Mouse (Mus musculus): Measurements from ENCODE around the gene Hmox1. TPM values are rescaled to one million over a fixed set of nuclear protein-coding genes. Genes with fewer than 3 reads are reported as not detected.

Gene Hmox1
- total RNA-seq, 2 experiments from 2014 or later = 4.3 to 5.1 TPM

DNA sequence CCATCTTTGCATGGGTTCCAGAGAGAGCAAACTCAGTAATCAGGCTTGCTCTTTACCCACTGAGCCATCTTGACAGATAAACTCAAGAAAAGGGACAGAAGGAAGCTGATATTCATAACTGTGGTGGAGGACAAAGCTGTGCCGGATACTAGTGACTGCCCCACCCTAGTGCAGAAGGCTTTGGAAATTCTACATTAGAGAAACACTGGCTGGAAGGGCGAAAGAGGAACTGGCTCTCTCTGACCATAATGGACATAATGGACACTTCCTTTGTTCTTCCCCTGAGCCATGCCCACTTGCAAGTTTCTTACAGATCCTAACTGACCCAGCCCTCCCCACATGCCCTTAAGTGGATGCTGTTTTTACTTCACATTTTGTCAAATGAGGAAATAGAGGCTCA is 7.4 kb upstream of the Hmox1 start:
- intact Hi-C loops (cut with DNase I) = no loop called here
- no peak for DNase-seq (ENCODE audit: low spot score in 2 of 2)

DNA sequence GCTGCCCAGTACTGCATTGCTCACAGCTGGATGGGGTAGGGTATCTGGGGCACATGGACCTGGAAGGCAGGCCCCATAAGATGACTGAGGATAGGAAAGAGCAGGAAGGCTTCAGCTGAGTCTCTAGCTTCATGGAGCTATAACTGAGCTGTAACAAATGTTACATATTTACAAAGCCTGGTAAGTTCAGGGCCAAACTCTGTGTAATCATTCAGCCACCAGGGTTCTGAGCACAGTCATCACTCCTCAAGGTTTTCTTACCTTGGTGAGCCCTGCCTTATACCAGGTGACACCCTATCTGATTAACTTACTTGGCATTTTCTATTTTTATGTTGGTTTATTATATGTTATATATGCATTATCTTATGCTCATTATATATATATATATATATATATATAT is 6.3 kb upstream of the Hmox1 start:
- intact Hi-C loops (cut with DNase I) = no loop called here
- DNase-seq (ENCODE audit: low spot score in 2 of 2) = no peak

DNA sequence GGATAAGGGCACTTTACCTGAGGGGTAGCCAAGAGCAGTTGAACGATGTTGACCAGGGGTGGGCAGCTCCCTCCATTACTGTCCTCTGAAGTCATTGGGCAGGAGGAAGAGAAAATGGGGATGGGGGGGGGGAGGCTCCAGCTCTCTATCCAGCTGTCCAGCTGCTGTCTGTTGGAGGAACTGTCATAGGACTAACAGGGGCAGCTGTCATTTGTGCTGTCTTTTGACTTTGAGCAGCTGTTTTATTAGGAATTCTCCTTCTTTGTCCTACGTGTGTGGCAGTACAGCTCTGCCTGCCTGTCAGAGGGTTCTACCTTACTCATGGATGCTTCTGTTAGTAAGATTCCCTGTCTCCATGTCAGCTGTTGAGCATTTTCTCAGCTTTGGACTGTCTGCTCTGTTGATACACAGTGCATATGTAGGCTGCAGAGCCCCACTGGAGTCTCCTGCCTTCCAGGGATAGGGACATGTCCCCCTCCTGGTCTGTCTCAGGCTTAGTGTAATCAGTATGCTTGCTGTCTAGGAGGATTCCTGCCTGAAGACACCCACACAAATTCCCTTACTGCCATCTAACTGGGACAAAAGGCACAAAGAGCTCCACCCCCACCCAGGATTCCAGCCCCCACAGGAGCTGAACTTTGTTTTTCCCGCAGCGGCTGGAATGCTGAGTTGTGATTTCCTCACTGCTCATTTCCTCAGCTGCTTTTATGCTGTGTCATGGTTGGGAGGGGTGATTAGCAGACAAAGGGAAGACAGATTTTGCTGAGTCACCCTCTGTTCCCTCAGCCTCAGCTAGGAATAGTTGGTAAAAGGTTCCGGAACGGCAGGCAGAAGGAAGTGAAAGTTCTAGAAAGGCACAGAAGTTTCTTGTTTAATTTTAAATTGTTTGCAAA is 4.2 kb upstream of the Hmox1 start:
- intact Hi-C loops (cut with DNase I) = no loop called here

DNA sequence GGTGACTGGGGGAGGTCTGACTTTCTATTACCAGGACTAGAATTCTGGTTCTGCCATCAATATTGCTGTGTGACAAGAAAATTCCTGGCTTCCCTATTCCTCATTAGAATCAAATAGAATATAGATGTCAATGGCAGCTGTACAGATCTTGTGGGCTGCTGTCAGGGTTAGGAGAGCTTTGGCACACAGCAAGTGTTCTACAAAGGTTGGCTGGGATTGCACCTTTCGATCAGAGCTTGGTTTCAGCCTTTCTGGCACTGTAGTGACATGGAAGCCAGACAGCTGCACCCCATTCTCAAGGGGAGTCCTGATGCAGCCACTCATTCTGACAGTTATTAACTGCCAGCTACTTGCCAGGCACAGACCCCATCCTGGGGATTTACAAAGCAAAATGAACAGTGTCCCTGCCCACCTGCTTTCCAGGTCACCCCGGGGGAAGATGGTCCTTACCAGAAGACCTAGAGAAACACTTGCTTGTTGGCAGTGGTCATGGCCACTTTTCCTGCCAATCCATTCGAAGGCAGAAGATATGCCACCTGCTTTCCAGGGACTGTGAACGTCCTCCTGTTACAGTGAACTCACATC is 2.5 kb upstream of the Hmox1 start:
- DNase-seq (ENCODE audit: low spot score in 2 of 2) = no peak
- intact Hi-C loops (cut with DNase I) = no loop called here

More for the DNA sequence above, 4.2 kb upstream of the Hmox1 start:
- DNase-seq (ENCODE audit: low spot score in 2 of 2) = peak; percentile 76 to 95

DNA sequence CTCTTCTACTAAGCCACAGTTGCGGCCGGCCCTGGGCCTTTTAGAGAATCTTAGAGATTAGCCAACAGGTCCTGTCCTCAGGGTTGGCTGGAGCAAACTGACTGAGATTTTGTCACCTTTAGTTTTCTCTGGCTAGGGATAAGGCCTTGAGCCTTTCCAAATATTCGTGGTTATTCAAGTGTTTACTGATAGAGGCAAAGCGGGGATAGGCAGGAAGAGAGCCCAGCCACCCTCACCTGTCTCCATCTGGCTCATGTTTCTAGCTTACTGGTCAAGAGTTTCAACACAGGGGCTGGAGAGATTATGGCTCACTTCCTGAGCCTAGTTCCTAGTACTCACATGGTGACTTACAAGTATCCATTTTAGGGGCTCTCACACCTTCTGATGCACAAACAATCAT is 9.5 kb downstream of the Hmox1 start:
- intact Hi-C loops (cut with DNase I) = no loop called here

DNA sequence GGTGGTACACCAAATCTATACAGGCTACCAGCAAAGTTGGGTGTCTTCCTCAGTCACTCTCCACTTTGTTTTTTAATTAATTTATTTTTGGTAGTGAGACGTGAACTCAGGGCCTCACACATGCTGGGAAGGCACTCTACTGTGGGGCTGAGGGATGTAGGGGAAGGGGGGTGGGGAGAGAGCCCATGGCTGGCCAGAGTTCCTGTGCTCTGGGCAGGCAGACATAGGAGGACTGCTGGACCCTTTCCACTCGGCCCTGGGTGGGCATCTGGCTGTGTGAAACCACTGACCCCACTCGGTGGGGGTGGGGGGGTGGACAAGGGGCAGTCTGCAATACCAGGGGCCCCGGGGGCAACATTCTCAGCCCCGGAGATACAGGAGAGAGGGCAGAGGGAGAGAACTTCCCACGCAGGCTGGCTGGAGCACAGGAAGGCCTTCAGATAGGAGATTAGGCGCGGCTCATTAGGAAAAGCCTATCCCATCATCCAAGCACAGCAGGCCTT is 10.0 kb downstream of the Hmox1 start:
- DNase-seq (ENCODE audit: low spot score in 2 of 2) = no peak
- intact Hi-C loops (cut with DNase I) = no loop called here

More for the DNA sequence above, 9.5 kb downstream of the Hmox1 start:
- DNase-seq (ENCODE audit: low spot score in 2 of 2) = no peak

DNA sequence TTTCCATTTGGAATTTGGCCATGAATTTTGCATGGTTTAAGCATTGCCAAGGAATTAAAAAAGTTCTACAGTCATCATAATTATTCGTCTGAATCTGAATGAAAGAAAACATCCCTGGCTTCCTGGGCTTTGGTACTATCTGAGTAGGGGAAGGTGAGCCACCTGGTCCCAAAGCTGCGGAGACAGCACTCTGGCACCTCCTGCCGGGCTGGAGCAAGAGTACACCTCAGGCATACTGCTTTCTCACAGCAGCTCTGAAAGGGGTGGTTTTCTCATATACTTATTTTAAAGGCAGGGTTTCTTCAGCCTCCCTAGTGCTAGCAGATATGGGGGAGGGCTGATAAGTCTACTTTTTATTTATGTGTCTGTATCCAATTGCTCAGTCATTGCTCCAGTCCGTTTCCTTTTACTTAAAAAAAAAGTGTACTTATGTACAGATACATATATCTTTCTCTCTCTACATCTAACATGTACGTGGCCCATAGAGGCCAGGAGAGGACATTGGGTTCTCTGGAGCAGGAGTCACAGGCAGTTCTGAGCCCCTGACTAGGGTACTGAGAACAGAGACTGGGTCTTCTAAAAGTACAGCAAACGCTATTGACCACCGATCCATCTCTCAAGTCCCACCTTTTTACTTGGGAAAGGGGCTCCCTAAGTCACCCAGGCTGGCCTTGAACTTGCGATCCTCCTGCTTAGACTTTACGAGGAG is 15.3 kb downstream of the Hmox1 start:
- intact Hi-C loops (cut with DNase I) = loop anchor here (1.0 kb wide), 1 partner anchor 37 kb away; no protein-coding TSS in a partner anchor

DNA sequence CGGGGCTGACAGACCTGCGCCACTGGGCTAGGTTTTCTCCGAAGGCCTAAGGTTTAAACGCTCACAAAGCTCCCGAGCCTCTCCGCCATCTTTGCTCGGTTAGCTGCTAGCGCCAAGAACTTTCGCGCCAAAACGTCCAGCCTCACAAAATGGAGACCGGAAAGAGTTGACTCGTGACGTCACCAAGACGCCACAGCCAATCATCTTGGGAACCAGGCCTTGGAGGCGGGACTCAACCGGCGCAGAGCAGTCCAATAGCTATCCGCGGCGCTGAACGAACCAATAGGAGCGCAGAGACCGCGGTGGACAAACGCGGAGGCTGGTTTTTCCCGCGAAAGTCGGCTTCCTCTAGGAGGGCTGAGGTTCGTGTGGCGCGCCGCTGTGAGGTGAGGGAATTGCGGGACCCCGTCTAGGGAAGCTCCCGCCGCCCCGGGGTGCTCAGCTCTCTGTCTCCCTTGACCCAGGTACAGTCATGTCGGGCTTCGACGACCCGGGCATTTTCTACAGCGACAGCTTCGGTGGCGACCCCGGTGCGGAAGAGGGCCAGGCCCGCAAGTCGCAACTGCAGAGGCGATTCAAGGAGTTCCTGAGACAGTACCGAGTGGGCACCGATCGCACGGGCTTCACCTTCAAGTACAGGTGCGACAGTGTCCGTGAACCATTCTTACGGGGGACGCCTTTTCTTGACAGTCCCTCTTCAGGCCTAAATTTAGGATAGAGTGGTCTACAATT is 16.0 kb downstream of the Hmox1 start, which contains the start of gene Mcm5:
Mcm5 (plus strand) TSS at position 334 of the 732 bp plus-strand sequence.
- intact Hi-C loops (cut with DNase I) = loop anchor here (1.0 kb wide), 1 partner anchor 38 kb away; no protein-coding TSS in a partner anchor
- DNase-seq (ENCODE audit: low spot score in 2 of 2) = peak; percentile 100

More for the DNA sequence above, 15.3 kb downstream of the Hmox1 start:
- DNase-seq (ENCODE audit: low spot score in 2 of 2) = peak; percentile 77 to 80

DNA sequence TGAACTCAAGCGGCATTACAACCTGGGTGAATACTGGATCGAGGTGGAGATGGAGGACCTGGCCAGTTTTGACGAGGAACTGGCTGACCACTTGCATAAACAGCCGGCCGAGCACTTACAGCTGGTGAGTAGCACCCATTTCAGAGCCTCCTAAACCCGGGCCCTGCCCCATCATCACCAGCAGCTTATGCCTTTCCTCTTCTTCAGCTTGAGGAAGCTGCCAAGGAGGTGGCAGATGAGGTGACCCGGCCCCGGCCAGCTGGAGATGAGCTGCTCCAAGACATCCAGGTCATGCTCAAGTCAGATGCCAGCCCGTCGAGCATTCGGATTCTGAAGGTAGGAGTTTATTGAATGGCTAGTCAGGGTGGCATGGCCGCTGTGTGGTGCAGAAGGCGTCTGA is 16.7 kb downstream of the Hmox1 start:
- intact Hi-C loops (cut with DNase I) = no loop called here
- no peak for DNase-seq (ENCODE audit: low spot score in 2 of 2)

DNA sequence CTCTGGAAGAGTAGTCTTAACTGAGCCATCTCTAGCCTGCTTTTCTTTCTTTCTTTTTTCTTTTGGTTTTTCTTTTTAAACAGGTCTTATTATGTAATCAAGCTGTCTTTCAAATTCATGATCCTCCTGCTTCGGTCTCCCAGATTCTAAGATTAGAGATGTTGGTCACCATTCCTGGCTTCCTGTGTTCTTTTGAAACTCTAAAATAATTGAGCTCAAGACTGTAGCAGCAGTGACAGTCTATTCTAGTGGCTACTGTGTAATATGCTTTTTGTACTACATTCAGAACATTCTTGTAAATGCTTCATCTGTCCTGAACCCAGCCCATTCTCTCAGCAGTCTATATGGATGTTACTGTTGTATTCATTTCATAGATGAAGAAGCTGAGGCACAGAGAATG is 25.1 kb downstream of the Hmox1 start:
- intact Hi-C loops (cut with DNase I) = no loop called here

DNA sequence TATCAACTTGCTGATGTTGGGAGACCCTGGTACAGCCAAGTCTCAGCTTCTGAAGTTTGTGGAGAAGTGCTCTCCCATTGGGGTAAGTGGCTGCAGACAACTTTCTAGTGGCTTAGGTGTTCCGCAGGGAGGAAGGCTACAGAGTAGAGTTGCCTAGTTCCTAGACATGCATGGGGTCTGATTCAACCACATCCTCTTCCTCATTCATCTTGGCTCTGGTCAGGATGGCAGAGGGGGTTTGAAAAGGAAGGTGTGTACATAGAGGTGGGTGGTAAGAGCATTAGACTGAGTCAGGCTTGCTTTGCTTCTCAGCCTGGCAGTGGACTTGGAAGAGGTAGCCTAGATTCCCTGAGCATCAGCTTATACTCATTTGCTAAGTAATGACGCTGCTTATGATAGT is 25.9 kb downstream of the Hmox1 start:
- intact Hi-C loops (cut with DNase I) = no loop called here
- no peak for DNase-seq (ENCODE audit: low spot score in 2 of 2)

More for the DNA sequence above, 25.1 kb downstream of the Hmox1 start:
- no peak for DNase-seq (ENCODE audit: low spot score in 2 of 2)

DNA sequence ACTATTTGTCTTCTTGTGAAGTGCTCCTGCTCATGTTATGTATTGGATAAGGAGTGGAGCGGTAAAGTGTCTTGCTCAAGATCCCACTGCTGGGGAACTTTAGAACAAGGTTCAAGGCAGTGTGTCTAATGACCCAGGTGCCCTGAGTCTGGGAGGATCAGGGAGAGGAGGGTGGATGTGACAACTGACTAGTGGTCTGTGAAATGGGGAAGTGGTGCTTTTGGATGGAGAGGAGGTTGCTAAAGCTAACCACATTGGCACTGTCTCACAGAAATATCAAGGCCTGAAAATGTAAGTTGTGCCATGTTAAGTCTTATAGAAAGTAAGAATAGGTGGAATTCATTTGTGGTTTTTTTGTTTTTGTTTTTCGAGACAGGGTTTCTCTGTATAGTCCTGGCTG is 26.3 kb downstream of the Hmox1 start:
- DNase-seq (ENCODE audit: low spot score in 2 of 2) = no peak
- intact Hi-C loops (cut with DNase I) = no loop called here

DNA sequence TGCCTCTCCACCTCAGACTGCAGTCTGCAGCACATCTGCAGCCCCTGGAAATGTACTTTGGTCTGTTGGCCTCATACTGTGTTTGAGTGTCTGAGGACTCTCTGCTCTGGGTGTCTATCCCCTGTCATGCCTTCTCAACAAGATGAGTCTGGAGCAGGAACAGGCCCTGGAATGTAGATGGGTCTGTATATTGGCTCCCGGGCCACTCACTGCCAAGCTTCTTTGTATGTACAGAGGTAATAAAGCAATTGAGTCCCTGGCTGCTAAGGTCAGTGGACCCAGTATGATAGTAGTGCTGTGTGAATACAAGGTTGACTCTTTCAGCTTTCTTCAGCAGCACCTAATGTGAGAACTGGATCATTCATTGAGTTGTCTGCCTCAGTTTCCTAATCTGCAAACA is 34.0 kb downstream of the Hmox1 start:
- DNase-seq (ENCODE audit: low spot score in 2 of 2) = no peak
- intact Hi-C loops (cut with DNase I) = no loop called here

DNA sequence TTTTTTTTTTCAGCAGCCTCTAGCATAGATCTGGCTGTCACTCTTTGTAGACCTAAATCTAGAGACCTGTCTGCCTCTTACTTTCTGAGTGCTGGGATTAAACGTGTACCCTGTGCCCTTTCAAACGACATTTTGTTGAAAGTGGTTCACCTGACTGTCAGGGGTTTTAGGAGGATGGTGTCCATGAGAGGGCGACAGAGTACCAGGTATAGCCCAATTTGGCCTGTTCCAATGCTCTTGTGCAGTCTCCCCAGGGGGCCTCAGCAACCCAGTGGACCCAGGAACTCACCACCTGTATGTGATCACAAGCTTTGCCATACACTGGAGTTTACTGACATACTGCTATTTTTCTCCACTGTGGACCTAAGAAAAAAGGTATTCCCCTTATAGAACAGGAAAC is 39.1 kb downstream of the Hmox1 start:
- peak; percentile 33 to 69 for DNase-seq (ENCODE audit: low spot score in 2 of 2)
- intact Hi-C loops (cut with DNase I) = no loop called here

DNA sequence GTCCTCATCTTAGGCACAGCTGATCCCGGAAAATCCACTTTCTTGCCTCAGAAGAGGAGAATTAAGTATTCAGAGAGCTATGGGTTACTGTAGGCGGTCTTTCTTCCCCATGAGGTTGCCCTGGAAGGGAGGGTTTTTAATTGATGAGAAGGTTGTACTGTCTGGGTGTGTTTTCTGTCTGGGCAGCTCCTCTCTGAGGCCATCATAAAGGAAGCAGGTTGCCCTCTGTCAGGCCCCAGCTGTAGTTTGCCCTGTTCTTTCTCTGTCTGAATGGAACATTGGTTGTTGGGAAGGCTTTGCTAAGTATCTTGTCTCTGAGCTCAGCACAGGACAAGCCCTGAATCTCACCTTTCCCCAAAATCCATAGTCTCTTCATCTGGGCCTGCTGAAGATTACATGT is 40.0 kb downstream of the Hmox1 start:
- DNase-seq (ENCODE audit: low spot score in 2 of 2) = no peak
- intact Hi-C loops (cut with DNase I) = loop anchor here (1.0 kb wide), 1 partner anchor 84 kb away; no protein-coding TSS in a partner anchor

DNA sequence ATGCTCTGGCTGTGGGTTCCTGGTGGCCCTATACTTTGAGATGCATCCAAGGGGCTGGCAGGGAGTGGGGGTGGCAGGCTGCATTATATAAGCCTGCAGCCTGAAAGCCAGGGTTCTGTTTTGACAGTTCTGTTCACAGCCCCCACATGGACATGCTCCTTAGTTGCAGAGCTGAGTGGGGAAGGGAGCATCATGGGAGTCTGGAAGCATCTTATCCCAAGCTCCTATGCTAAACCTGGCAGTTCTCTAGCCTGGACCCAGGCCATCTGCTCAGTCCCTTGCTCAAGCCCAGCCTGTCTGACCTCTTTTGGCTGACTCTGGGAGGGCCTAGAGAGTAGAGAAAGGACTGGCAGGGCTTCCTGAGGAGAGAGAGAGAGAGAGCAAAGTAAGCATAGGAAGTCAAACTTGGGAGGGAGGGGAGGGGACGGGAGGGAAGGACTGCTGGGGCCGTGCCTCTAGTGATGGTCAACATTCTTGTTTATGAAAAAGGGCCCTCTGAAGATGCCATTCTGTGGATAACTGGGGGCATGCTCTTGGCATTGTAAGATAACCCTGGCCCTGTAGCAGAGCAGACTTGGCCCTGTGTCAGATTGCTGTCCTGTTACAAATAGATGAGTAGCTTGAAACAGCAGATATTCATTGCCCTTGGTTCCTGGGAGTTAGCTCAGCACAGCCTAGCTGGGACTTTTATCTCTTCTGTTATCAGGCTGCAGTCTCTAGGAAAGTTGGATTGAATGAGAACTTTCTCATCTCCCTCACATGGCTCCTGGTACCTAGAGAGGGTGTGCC is 41.4 kb downstream of the Hmox1 start:
- intact Hi-C loops (cut with DNase I) = no loop called here
- DNase-seq (ENCODE audit: low spot score in 2 of 2) = peak; percentile 45 to 75

DNA sequence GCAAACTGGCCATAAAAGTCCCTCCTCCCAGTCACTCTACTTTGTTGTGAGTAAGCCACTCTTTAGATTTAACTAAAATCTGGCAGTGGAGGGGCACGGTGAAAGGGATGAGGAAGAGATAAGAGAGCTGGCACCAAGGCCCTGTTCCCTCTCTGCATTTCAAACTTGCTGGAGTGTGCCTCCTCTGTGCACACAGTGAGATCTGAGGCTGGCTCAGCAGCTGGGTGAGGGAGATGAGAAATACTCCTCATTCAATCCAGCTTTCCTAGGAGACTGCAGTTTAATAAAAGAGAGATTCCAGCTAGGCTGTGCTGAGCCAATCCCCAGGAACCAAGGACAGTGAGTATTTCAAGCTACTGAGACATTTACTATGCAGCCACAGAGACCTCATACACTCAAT is 42.3 kb downstream of the Hmox1 start:
- peak in 1 of 2 experiments; percentile 49 for DNase-seq (ENCODE audit: low spot score in 2 of 2)
- intact Hi-C loops (cut with DNase I) = no loop called here

DNA sequence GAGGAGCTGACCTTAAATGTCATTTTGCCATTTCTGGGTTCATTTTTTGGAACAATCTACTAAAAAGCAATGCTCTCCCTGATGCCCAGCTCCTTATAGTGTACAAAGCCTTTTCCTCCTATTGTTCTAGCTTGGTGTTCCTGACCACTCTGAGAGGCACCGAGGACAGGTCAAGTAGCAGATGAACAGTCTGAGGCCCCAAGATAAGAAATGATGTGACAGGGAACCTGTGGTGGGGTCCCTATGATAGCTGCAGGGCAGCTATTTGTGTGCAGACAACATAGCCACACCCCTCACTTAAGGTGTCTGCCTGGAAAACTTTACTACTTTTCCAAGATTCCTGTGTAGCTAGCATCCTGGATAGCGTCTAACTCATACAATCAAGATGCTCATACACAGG is 42.8 kb downstream of the Hmox1 start:
- intact Hi-C loops (cut with DNase I) = no loop called here
- DNase-seq (ENCODE audit: low spot score in 2 of 2) = no peak

Measured in left cerebral cortex, postnatal 14 days (tissue).